Mouse (Mus musculus): ENCODE data around the gene Cdkn1a.

- TF ChIP-seq CTCF (IDR thresholded peaks at IDR 0.05; ENCODE audit: extremely low read depth, insufficient read depth, low read length): no peak
- no peak for TF ChIP-seq POLR2A (IDR thresholded peaks at IDR 0.05; ENCODE audit: extremely low read depth, insufficient read depth, low read length)
These were observed 31.2 kb upstream of the Cdkn1a start for GRCm38 (mm10) chr17:29059581-29059980.
